Mouse (Mus musculus) intestine, embryonic 14.5 days (tissue): ENCODE measurements around the gene Rab44. TPM values are rescaled to one million over a fixed set of nuclear protein-coding genes. Genes with fewer than 3 reads are reported as not detected.

ENCODE experiments used
- ATAC-seq: fragments of 200-750 bp; cut with Nextera tagmentation; replicated peaks from 2 replicates; pipeline ENCODE4 v1.8.0; 2017; ENCODE audit warnings: low read depth, moderate number of reproducible peaks, moderate TSS enrichment, moderate library complexity; ENCODE audit not compliant: low FRiP score, low TSS enrichment
- DNase-seq: peaks from one replicate; pipeline ENCODE4 v3.0.0-alpha.2; 2018; ENCODE audit warnings: low spot score
- H3K27ac ChIP-seq: fragments of 300-500 bp; sonication (generic); 2 replicates; pipeline ENCODE4 v1.5.1; 2014; ENCODE audit warnings: low read depth, mild to moderate bottlenecking, control low read depth
- H3K27me3 ChIP-seq: fragments of 300-500 bp; sonication (generic); replicated peaks from 2 replicates; pipeline ENCODE4 v1.6.1; 2014; ENCODE audit warnings: low read length, control low read depth; ENCODE audit not compliant: control insufficient read depth, insufficient read depth
- H3K36me3 ChIP-seq: fragments of 300-500 bp; sonication (generic); 2 replicates; pipeline ENCODE4 v1.6.1; 2014; ENCODE audit warnings: low read length, control low read depth; ENCODE audit not compliant: control insufficient read depth, insufficient read depth
- H3K4me1 ChIP-seq: fragments of 300-500 bp; sonication (generic); replicated peaks from 2 replicates; pipeline ENCODE4 v1.6.1; 2014; ENCODE audit warnings: low read length, control low read depth, mixed read lengths; ENCODE audit not compliant: control insufficient read depth, insufficient read depth
- H3K4me2 ChIP-seq: fragments of 300-500 bp; sonication (generic); 2 replicates; pipeline ENCODE4 v1.6.1; 2014; ENCODE audit warnings: low read length
- H3K4me3 ChIP-seq: fragments of 300-500 bp; sonication (generic); 2 replicates; pipeline ENCODE4 v1.5.1; 2014; ENCODE audit warnings: low read depth, low read length, control low read depth, mixed read lengths
- H3K9ac ChIP-seq: fragments of 300-500 bp; sonication (generic); 2 replicates; pipeline ENCODE4 v1.6.1; 2014; ENCODE audit warnings: mild to moderate bottlenecking, low read length
- H3K9me3 ChIP-seq: fragments of 300-500 bp; sonication (generic); 2 replicates; pipeline ENCODE4 v1.6.1; 2016; ENCODE audit warnings: low read length, control low read depth; ENCODE audit not compliant: control insufficient read depth
- WGBS: fragments of 180-500 bp; shearing (Covaris S2); extraction: QIAGEN DNeasy Blood & Tissue Kit; methylation state at CpG from one replicate; pipeline ENCODE4 v1.1.7; 2014; 5-methylcytosine and 5-hydroxymethylcytosine counted together
- polyA plus RNA-seq: library from polyadenylated mRNA; unstranded; fragments of >200 nt; fragmentation: Nextera tagmentation; extraction: Ambion mirVana; gene quantifications from 2 replicates; pipeline ENCODE4 v1.2.1, GENCODE M21; 2014

Gene Rab44
- polyA plus RNA-seq, 1 experiment from 2014 or later = 0.26 TPM

DNA sequence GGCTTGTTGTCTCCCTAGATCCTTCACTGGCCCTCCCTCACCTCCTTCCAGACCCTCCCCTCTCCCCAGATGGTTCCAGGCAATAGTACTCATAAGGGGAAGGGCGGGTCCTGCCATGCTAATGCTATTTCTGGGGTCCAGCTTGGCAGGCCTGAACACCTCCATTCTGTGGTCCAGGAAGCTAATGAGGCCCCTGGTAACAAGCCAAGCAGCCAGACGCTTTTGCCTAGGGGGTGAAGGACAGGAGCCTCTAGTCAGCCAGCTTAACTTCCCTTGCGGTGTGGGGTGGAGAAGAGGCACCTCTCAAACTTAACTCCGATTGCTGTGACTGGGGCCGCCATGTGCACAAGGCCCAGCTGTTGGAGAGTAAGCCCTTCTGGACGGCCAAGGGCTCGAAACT is 35.8 kb downstream of the Rab44 start:
- no peak for ATAC-seq
- H3K4me1 ChIP-seq = no peaks in the 10 kb centered on the region
- no peak overlapping the region for H3K4me2 ChIP-seq
- H3K9me3 ChIP-seq = no peaks in the 10 kb centered on the region
- H3K4me3 ChIP-seq = no peak overlapping the region
- no peaks in the 10 kb centered on the region for H3K27me3 ChIP-seq
- no peak for DNase-seq
- 73% methylated on average over 7 of the region's 7 CpGs for WGBS
- no peaks in the 10 kb centered on the region for H3K36me3 ChIP-seq
- H3K9ac ChIP-seq = no peak overlapping the region
- no peak overlapping the region for H3K27ac ChIP-seq

DNA sequence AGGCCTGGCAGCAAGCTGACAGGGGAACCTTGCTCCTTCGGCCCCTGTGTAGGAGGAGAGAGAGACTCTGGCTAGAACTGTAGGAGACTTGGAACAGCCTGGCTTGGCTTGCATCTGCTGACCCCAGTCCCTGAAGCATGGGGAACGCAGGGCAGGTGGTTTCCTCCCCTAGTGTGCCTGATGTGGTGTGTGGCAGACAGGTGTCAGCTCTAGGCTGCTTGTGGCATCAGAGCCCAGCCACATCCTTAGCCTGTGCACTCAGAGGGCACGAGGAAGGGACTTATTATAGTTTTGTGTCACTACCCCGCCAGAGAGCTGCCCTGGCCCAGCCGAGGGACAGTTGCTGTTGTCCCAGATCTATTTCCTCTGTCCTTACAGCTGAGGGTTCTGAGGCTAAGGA is 38.6 kb downstream of the Rab44 start:
- Histone ChIP-seq H3K27ac (no peak overlapping the region), H3K27me3 (no peaks in the 10 kb centered on the region), H3K4me3 (no peak overlapping the region), H3K9ac (no peak overlapping the region), H3K4me2 (no peak overlapping the region), H3K9me3 (no peaks in the 10 kb centered on the region), H3K36me3 (no peaks in the 10 kb centered on the region), H3K4me1 (peaks cover 7% of the 10 kb centered on the region; the same call in 1 of the 2 replicates)
- DNase-seq (no peak), ATAC-seq (no peak)
- WGBS = 76% methylated on average over 5 of the region's 5 CpGs

DNA sequence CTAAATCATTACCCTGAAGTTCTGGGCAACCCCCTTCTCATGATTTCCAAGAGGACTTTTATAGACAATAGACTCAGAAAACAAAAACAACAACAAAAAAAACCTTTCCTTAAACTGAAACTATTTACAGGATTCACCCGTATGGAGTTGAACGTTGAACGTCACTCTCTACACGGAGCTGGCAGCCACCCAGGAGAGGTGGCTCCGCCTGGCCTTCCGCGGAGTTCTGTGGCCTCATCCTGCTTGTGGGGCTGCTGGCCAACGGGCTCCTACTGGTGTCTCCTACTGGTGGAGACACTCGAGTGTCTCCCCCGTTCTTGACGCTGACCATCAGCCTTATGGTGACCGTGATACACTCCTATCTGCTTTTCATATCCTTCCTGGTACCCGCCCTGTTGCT is 40.3 kb downstream of the Rab44 start:
- no peak overlapping the region for H3K4me2 ChIP-seq
- peaks cover 7% of the 10 kb centered on the region; the same call in 1 of the 2 replicates for H3K4me1 ChIP-seq
- DNase-seq = no peak
- no peak for ATAC-seq
- H3K4me3 ChIP-seq = no peak overlapping the region
- no peaks in the 10 kb centered on the region for H3K27me3 ChIP-seq
- 79% methylated on average over 13 of the region's 13 CpGs for WGBS
- no peaks in the 10 kb centered on the region for H3K36me3 ChIP-seq
- H3K27ac ChIP-seq = no peak overlapping the region
- no peaks in the 10 kb centered on the region for H3K9me3 ChIP-seq
- no peak overlapping the region for H3K9ac ChIP-seq

DNA sequence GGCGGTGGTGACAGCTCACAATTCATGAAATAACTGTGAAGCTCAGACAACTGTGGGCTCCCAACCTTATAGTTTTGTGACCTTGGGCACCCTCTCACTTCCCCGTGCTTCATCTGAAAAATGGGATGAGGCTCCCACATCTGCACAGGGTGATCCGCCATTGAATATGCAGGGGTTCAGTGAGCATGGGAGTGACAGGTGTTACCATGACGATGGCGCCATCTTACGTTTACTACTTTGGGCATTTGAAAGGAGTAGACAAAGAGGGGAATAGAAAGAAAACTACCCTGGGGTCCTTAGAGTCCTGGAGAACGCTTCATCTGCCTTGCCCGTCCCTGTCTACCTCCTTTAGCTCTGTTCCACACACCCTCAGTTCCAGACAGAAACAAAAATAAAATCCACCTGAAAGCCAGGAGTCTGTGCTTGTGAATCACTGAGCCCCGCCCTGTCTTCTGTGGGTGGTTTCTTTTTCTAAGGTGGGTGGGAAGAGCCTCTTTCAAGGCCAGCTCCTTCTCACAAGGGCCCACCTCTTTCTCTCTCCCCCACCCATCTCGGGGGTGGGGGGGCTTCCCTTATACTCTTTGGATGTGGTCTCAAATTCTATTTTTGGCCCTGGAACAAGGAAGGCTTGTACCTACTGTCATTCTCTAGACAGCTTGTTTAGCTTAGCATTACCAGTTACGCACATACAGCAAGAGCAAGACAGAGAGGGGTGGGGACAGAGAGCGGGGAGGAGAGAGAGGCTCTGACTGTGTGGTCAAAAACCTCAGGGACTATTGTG is 41.6 kb downstream of the Rab44 start:
- no peak overlapping the region for H3K4me2 ChIP-seq
- no peaks in the 10 kb centered on the region for H3K9me3 ChIP-seq
- H3K27ac ChIP-seq = peak overlapping the region; percentile 23; the same call in 1 of the 2 replicates
- ATAC-seq (no peak), DNase-seq (no peak)
- no peaks in the 10 kb centered on the region for H3K27me3 ChIP-seq
- 69% methylated on average over 12 of the region's 12 CpGs for WGBS
- no peak overlapping the region for H3K9ac ChIP-seq
- no peaks in the 10 kb centered on the region for H3K36me3 ChIP-seq
- H3K4me3 ChIP-seq = no peak overlapping the region
- peaks cover 7% of the 10 kb centered on the region; the same call in 1 of the 2 replicates for H3K4me1 ChIP-seq

DNA sequence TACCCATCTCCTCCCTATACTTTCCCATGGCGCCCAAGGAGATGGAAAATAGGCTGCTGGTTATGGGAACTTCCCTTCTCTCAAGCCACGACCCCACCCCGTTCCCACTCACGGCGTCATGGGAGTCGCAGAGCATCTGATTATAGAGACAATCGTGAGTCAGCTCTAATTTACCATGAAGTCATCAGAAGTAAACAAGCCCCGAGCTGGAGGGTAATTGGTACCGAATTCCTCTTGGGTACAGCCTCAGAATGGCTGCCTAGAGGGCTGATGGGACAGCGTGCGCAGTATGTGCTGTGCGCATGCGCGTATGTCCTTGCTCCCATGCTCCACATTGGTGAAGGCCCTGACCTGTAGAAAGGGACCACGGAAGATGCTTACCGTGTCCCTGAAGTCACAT is 42.5 kb downstream of the Rab44 start:
- no peaks in the 10 kb centered on the region for H3K27me3 ChIP-seq
- peaks cover 7% of the 10 kb centered on the region; the same call in 1 of the 2 replicates for H3K4me1 ChIP-seq
- H3K36me3 ChIP-seq = no peaks in the 10 kb centered on the region
- 85% methylated on average over 16 of the region's 16 CpGs for WGBS
- H3K4me2 ChIP-seq = no peak overlapping the region
- peaks cover 4% of the 10 kb centered on the region for H3K9me3 ChIP-seq
- no peak overlapping the region for H3K9ac ChIP-seq
- ATAC-seq (no peak), DNase-seq (no peak)
- no peak overlapping the region for H3K4me3 ChIP-seq
- peak overlapping the region; percentile 23; the same call in 1 of the 2 replicates for H3K27ac ChIP-seq

DNA sequence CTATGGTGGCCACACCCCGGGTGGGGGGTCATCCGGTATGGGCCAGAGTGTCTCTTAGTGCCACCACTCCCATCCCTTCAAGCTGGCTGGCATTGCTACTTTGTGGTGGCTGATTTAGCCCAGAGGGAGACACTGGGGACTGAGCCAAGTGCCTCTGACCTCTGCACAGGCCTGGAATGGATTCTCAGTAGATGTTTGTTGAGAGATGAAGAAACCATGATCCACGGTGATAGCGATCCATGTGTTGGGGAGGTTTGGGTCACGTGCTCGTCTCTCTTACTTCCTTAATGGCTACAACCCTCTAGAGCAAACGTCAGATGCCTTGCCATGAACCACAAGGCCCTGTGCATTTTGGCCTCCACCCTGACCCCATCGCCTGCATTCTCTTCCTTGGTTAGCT is 42.9 kb downstream of the Rab44 start:
- no peak for DNase-seq
- 87% methylated on average over 8 of the region's 8 CpGs for WGBS
- Histone ChIP-seq H3K9me3 (peaks cover 9% of the 10 kb centered on the region), H3K9ac (no peak overlapping the region), H3K27me3 (no peaks in the 10 kb centered on the region), H3K4me2 (no peak overlapping the region), H3K4me1 (peaks cover 7% of the 10 kb centered on the region; the same call in 1 of the 2 replicates), H3K27ac (no peak overlapping the region), H3K4me3 (no peak overlapping the region), H3K36me3 (no peaks in the 10 kb centered on the region)
- no peak for ATAC-seq

DNA sequence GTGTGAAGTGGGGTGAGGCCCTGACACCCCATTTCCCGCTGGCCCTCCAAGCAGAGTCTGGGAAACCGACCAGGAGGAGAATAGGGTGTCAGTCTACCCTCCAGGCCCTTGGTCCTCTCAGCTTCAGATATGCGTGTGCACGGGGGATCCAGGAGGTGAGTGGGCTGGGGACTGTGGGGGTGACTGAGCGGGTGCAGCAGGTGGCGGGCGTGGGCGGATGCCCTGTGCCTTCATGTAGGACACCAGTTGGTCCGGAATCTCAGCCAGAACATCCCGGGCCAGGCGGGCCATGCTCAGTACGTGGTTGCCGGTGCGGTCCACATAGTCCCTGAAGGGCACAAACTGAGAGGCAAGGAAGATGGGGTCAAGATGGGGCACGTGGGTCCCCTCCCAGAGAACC is 45.0 kb downstream of the Rab44 start:
- ATAC-seq (no peak), DNase-seq (no peak)
- H3K27me3 ChIP-seq = no peaks in the 10 kb centered on the region
- H3K27ac ChIP-seq = no peak overlapping the region
- no peak overlapping the region for H3K4me2 ChIP-seq
- H3K36me3 ChIP-seq = no peaks in the 10 kb centered on the region
- peaks cover 7% of the 10 kb centered on the region; the same call in 1 of the 2 replicates for H3K4me1 ChIP-seq
- no peak overlapping the region for H3K9ac ChIP-seq
- H3K9me3 ChIP-seq = peaks cover 13% of the 10 kb centered on the region
- 94% methylated on average over 15 of the region's 15 CpGs for WGBS
- no peak overlapping the region for H3K4me3 ChIP-seq

DNA sequence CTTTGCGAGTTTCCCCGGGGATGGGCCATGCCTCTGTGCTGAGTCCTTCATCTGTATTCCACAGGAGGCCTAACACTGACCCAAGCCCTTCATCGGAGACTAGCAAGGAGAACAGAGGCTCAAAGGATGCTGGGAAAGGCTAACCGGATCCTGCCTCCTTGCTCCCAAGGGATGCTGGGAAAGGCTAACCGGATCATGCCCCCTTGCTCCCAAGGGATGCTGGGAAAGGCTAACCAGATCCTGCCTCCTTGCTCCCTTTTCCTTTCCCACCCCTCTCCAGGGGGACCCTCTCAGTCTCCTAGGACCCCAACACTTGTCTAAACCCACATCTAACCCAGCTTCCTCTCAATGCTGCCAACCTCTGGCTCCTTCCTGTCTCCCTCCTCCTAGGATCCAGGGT is 45.4 kb downstream of the Rab44 start:
- H3K9ac ChIP-seq = no peak overlapping the region
- no peak overlapping the region for H3K4me2 ChIP-seq
- H3K27me3 ChIP-seq = no peaks in the 10 kb centered on the region
- H3K4me3 ChIP-seq = no peak overlapping the region
- no peak overlapping the region for H3K27ac ChIP-seq
- peaks cover 13% of the 10 kb centered on the region for H3K9me3 ChIP-seq
- DNase-seq (no peak), ATAC-seq (no peak)
- H3K4me1 ChIP-seq = peaks cover 9% of the 10 kb centered on the region
- no peaks in the 10 kb centered on the region for H3K36me3 ChIP-seq
- 95% methylated on average over 5 of the region's 5 CpGs for WGBS
